Mouse (Mus musculus): Measurements from ENCODE around the gene Arl15. TPM values are rescaled to one million over a fixed set of nuclear protein-coding genes. Genes with fewer than 3 reads are reported as not detected.

Arl15 gene
- polyA plus RNA-seq, 1 experiment from 2014 or later = 19.7 TPM

- no peak for ATAC-seq
- H3K4me2 ChIP-seq (ENCODE audit: low read length) = no peak overlapping the region
- H3K27me3 ChIP-seq (replicated peaks; ENCODE audit: control insufficient read depth, insufficient read depth, low read length) = no peaks in the 10 kb centered on the region
- H3K36me3 ChIP-seq (ENCODE audit: control insufficient read depth, insufficient read depth) = no peaks in the 10 kb centered on the region
- H3K4me3 ChIP-seq (replicated peaks; ENCODE audit: low read length) = no peak overlapping the region
- no peak overlapping the region for H3K27ac ChIP-seq (ENCODE audit: low read length)
- WGBS = 86% methylated on average over 10 of the region's 10 CpGs
- no peak overlapping the region for H3K9ac ChIP-seq (replicated peaks; ENCODE audit: low read depth, low read length)
- no peaks in the 10 kb centered on the region for H3K9me3 ChIP-seq (ENCODE audit: control insufficient read depth, low read length)
- H3K4me1 ChIP-seq (replicated peaks; ENCODE audit: control insufficient read depth, insufficient read depth, low read length) = 0 out of 2 replicates have a peak, but pooled peaks cover under 1% of the 10 kb centered on the region
These were observed 330.1 kb downstream of the Arl15 start for GRCm38 (mm10) chr13:114124385-114124784.

GRCm38 (mm10) chr13:114124991-114125390, 330.7 kb downstream of the Arl15 start:
- Histone ChIP-seq H3K4me1 (replicated peaks; ENCODE audit: control insufficient read depth, insufficient read depth, low read length) (peaks cover 5% of the 10 kb centered on the region), H3K27ac (ENCODE audit: low read length) (no peak overlapping the region), H3K27me3 (replicated peaks; ENCODE audit: control insufficient read depth, insufficient read depth, low read length) (no peaks in the 10 kb centered on the region), H3K4me2 (ENCODE audit: low read length) (no peak overlapping the region), H3K9me3 (ENCODE audit: control insufficient read depth, low read length) (no peaks in the 10 kb centered on the region), H3K9ac (replicated peaks; ENCODE audit: low read depth, low read length) (no peak overlapping the region), H3K36me3 (ENCODE audit: control insufficient read depth, insufficient read depth) (no peaks in the 10 kb centered on the region), H3K4me3 (replicated peaks; ENCODE audit: low read length) (no peak overlapping the region)
- 89% methylated on average over 12 of the region's 12 CpGs for WGBS
- ATAC-seq = no peak

GRCm38 (mm10) chr13:114128366-114128765, 334.1 kb downstream of the Arl15 start:
- Histone ChIP-seq H3K27ac (ENCODE audit: low read length) (no peak overlapping the region), H3K4me2 (ENCODE audit: low read length) (no peak overlapping the region), H3K27me3 (replicated peaks; ENCODE audit: control insufficient read depth, insufficient read depth, low read length) (no peaks in the 10 kb centered on the region), H3K4me1 (replicated peaks; ENCODE audit: control insufficient read depth, insufficient read depth, low read length) (peaks cover 18% of the 10 kb centered on the region), H3K4me3 (replicated peaks; ENCODE audit: low read length) (no peak overlapping the region), H3K9me3 (ENCODE audit: control insufficient read depth, low read length) (no peaks in the 10 kb centered on the region), H3K9ac (replicated peaks; ENCODE audit: low read depth, low read length) (no peak overlapping the region), H3K36me3 (ENCODE audit: control insufficient read depth, insufficient read depth) (no peaks in the 10 kb centered on the region)
- 96% methylated on average over 2 of the region's 2 CpGs for WGBS
- ATAC-seq = no peak

- Histone ChIP-seq H3K4me2 (ENCODE audit: low read length) (no peak overlapping the region), H3K4me1 (replicated peaks; ENCODE audit: control insufficient read depth, insufficient read depth, low read length) (peaks cover 18% of the 10 kb centered on the region), H3K36me3 (ENCODE audit: control insufficient read depth, insufficient read depth) (no peaks in the 10 kb centered on the region), H3K9ac (replicated peaks; ENCODE audit: low read depth, low read length) (no peak overlapping the region), H3K9me3 (ENCODE audit: control insufficient read depth, low read length) (no peaks in the 10 kb centered on the region), H3K4me3 (replicated peaks; ENCODE audit: low read length) (no peak overlapping the region), H3K27ac (ENCODE audit: low read length) (no peak overlapping the region; the same call in 1 of the 2 replicates), H3K27me3 (replicated peaks; ENCODE audit: control insufficient read depth, insufficient read depth, low read length) (no peaks in the 10 kb centered on the region)
- peak; percentile 60 for ATAC-seq
- WGBS = 49% methylated on average over 11 of the region's 11 CpGs
These were observed 335.7 kb downstream of the Arl15 start for GRCm38 (mm10) chr13:114129986-114130385.

GRCm38 (mm10) chr13:114130566-114131319, 336.4 kb downstream of the Arl15 start:
- Histone ChIP-seq H3K36me3 (ENCODE audit: control insufficient read depth, insufficient read depth) (no peaks in the 10 kb centered on the region), H3K4me2 (ENCODE audit: low read length) (no peak overlapping the region), H3K9me3 (ENCODE audit: control insufficient read depth, low read length) (no peaks in the 10 kb centered on the region), H3K4me3 (replicated peaks; ENCODE audit: low read length) (no peak overlapping the region), H3K4me1 (replicated peaks; ENCODE audit: control insufficient read depth, insufficient read depth, low read length) (peaks cover 18% of the 10 kb centered on the region), H3K9ac (replicated peaks; ENCODE audit: low read depth, low read length) (no peak overlapping the region), H3K27ac (ENCODE audit: low read length) (peak overlapping the region; percentile 46; the same call in 1 of the 2 replicates), H3K27me3 (replicated peaks; ENCODE audit: control insufficient read depth, insufficient read depth, low read length) (no peaks in the 10 kb centered on the region)
- ATAC-seq = peak; percentile 93
- 58% methylated on average over 11 of the region's 11 CpGs for WGBS

GRCm38 (mm10) chr13:114138921-114139320, 344.6 kb downstream of the Arl15 start:
- peak; percentile 83 for ATAC-seq
- H3K27me3 ChIP-seq (replicated peaks; ENCODE audit: control insufficient read depth, insufficient read depth, low read length) = no peaks in the 10 kb centered on the region
- 28% methylated on average over 8 of the region's 8 CpGs for WGBS

GRCm38 (mm10) chr13:114139570-114139969, 345.3 kb downstream of the Arl15 start:
- WGBS = 72% methylated on average over 9 of the region's 9 CpGs
- Histone ChIP-seq H3K4me3 (replicated peaks; ENCODE audit: low read length) (no peak overlapping the region), H3K36me3 (ENCODE audit: control insufficient read depth, insufficient read depth) (no peaks in the 10 kb centered on the region), H3K27me3 (replicated peaks; ENCODE audit: control insufficient read depth, insufficient read depth, low read length) (no peaks in the 10 kb centered on the region), H3K4me2 (ENCODE audit: low read length) (no peak overlapping the region), H3K4me1 (replicated peaks; ENCODE audit: control insufficient read depth, insufficient read depth, low read length) (peaks cover 19% of the 10 kb centered on the region), H3K27ac (ENCODE audit: low read length) (peak overlapping the region; percentile 49), H3K9ac (replicated peaks; ENCODE audit: low read depth, low read length) (no peak overlapping the region), H3K9me3 (ENCODE audit: control insufficient read depth, low read length) (no peaks in the 10 kb centered on the region)
- ATAC-seq = no peak; the same call in 1 of the 2 replicates

More at GRCm38 (mm10) chr13:114138921-114139320, 344.6 kb downstream of the Arl15 start:
- Histone ChIP-seq H3K4me1 (replicated peaks; ENCODE audit: control insufficient read depth, insufficient read depth, low read length) (peaks cover 13% of the 10 kb centered on the region), H3K9me3 (ENCODE audit: control insufficient read depth, low read length) (no peaks in the 10 kb centered on the region), H3K27ac (ENCODE audit: low read length) (peak overlapping the region; percentile 49), H3K4me3 (replicated peaks; ENCODE audit: low read length) (no peak overlapping the region), H3K36me3 (ENCODE audit: control insufficient read depth, insufficient read depth) (no peaks in the 10 kb centered on the region), H3K9ac (replicated peaks; ENCODE audit: low read depth, low read length) (no peak overlapping the region), H3K4me2 (ENCODE audit: low read length) (no peak overlapping the region)

GRCm38 (mm10) chr13:114142826-114143225, 348.5 kb downstream of the Arl15 start:
- H3K9me3 ChIP-seq (ENCODE audit: control insufficient read depth, low read length) = no peaks in the 10 kb centered on the region
- ATAC-seq = no peak
- no peak overlapping the region for H3K4me2 ChIP-seq (ENCODE audit: low read length)
- no peak overlapping the region for H3K27ac ChIP-seq (ENCODE audit: low read length)
- H3K4me3 ChIP-seq (replicated peaks; ENCODE audit: low read length) = no peak overlapping the region
- WGBS = 68% methylated on average over 8 of the region's 8 CpGs
- H3K4me1 ChIP-seq (replicated peaks; ENCODE audit: control insufficient read depth, insufficient read depth, low read length) = peaks cover 24% of the 10 kb centered on the region
- H3K27me3 ChIP-seq (replicated peaks; ENCODE audit: control insufficient read depth, insufficient read depth, low read length) = no peaks in the 10 kb centered on the region
- no peaks in the 10 kb centered on the region for H3K36me3 ChIP-seq (ENCODE audit: control insufficient read depth, insufficient read depth)
- no peak overlapping the region for H3K9ac ChIP-seq (replicated peaks; ENCODE audit: low read depth, low read length)

GRCm38 (mm10) chr13:114143247-114143646, 348.9 kb downstream of the Arl15 start:
- Histone ChIP-seq H3K9ac (replicated peaks; ENCODE audit: low read depth, low read length) (no peak overlapping the region), H3K36me3 (ENCODE audit: control insufficient read depth, insufficient read depth) (no peaks in the 10 kb centered on the region), H3K27ac (ENCODE audit: low read length) (no peak overlapping the region), H3K4me2 (ENCODE audit: low read length) (no peak overlapping the region), H3K9me3 (ENCODE audit: control insufficient read depth, low read length) (no peaks in the 10 kb centered on the region), H3K4me1 (replicated peaks; ENCODE audit: control insufficient read depth, insufficient read depth, low read length) (peaks cover 24% of the 10 kb centered on the region), H3K4me3 (replicated peaks; ENCODE audit: low read length) (no peak overlapping the region), H3K27me3 (replicated peaks; ENCODE audit: control insufficient read depth, insufficient read depth, low read length) (no peaks in the 10 kb centered on the region)
- ATAC-seq = no peak
- 75% methylated on average over 1 of the region's 1 CpGs for WGBS
